Mouse (Mus musculus) R1 (cell line): ENCODE results near the gene Acsf2.

Experiments
- DNase-seq: peaks from one replicate; pipeline ENCODE4 v3.0.0-alpha.2; 2018; ENCODE audit warnings: low read depth, low spot score

The Acsf2 gene

GRCm38 (mm10) chr11:94598437-94599120 is 3.1 kb downstream of the Acsf2 start:
- no peak for DNase-seq

- DNase-seq = no peak
These were observed 4.4 kb downstream of the Acsf2 start for GRCm38 (mm10) chr11:94597319-94597718.

- DNase-seq = peak; percentile 72
These were observed 5.3 kb downstream of the Acsf2 start for GRCm38 (mm10) chr11:94596311-94596852.

- DNase-seq = peak; percentile 80
These were observed 14.2 kb downstream of the Acsf2 start for GRCm38 (mm10) chr11:94587511-94587910.

- DNase-seq = no peak
These were observed 16.6 kb downstream of the Acsf2 start for GRCm38 (mm10) chr11:94585091-94585490.

- peak; percentile 86 for DNase-seq
These were observed 21.4 kb downstream of the Acsf2 start for GRCm38 (mm10) chr11:94580111-94580740.

- no peak for DNase-seq
These were observed 25.3 kb downstream of the Acsf2 start for GRCm38 (mm10) chr11:94576361-94576760.

- DNase-seq = no peak
These were observed 26.6 kb downstream of the Acsf2 start for GRCm38 (mm10) chr11:94575036-94575435.

- DNase-seq = no peak
These were observed 27.1 kb downstream of the Acsf2 start for GRCm38 (mm10) chr11:94574560-94574959.

- no peak for DNase-seq
These were observed 29.8 kb downstream of the Acsf2 start for GRCm38 (mm10) chr11:94571850-94572249.

- peak; percentile 61 for DNase-seq
These were observed 31.1 kb downstream of the Acsf2 start for GRCm38 (mm10) chr11:94570612-94571011.

GRCm38 (mm10) chr11:94567326-94567725 is 34.3 kb downstream of the Acsf2 start:
- DNase-seq = no peak

GRCm38 (mm10) chr11:94566534-94566933 is 35.1 kb downstream of the Acsf2 start:
- DNase-seq = no peak

- peak; percentile 60 for DNase-seq
These were observed 36.6 kb downstream of the Acsf2 start for GRCm38 (mm10) chr11:94565151-94565479.

- peak; percentile 63 for DNase-seq
These were observed 37.1 kb downstream of the Acsf2 start, which contains the start of gene Chad for GRCm38 (mm10) chr11:94564437-94565150. Gene Chad, plus strand, starts transcription at chr11:94565047.

- DNase-seq = no peak
These were observed 37.9 kb downstream of the Acsf2 start for GRCm38 (mm10) chr11:94563821-94564220.

GRCm38 (mm10) chr11:94563383-94563782 is 38.3 kb downstream of the Acsf2 start:
- DNase-seq = no peak

- no peak for DNase-seq
These were observed 43.4 kb downstream of the Acsf2 start for GRCm38 (mm10) chr11:94558226-94558625.

- DNase-seq = no peak
These were observed 51.3 kb downstream of the Acsf2 start for GRCm38 (mm10) chr11:94550442-94550744.

GRCm38 (mm10) chr11:94549691-94550441 is 51.8 kb downstream of the Acsf2 start:
- no peak for DNase-seq

GRCm38 (mm10) chr11:94548888-94549690 is 52.6 kb downstream of the Acsf2 start, which contains the start of gene Rsad1:
Gene Rsad1, minus strand, starts transcription at chr11:94549255.
- peak; percentile 90 for DNase-seq
